Mouse (Mus musculus) liver, embryonic 14.5 days (tissue): ENCODE measurements at regions not wholly inside any gene's neighbourhood (a gene's known extent, or its start where the extent isn't known, plus 50 kb on each side); places are given as distances from the start of the nearest gene placed in this dataset.

Experiments
- CTCF ChIP-seq: IDR thresholded peaks from 2 replicates; pipeline ENCODE4 v1.5.1; 2016; ENCODE audit warnings: antibody characterized with exemption, low read depth, control low read depth
- EP300 ChIP-seq: IDR thresholded peaks from 2 replicates; pipeline ENCODE4 v1.6.1; 2016; ENCODE audit warnings: antibody characterized with exemption, low read depth

DNA sequence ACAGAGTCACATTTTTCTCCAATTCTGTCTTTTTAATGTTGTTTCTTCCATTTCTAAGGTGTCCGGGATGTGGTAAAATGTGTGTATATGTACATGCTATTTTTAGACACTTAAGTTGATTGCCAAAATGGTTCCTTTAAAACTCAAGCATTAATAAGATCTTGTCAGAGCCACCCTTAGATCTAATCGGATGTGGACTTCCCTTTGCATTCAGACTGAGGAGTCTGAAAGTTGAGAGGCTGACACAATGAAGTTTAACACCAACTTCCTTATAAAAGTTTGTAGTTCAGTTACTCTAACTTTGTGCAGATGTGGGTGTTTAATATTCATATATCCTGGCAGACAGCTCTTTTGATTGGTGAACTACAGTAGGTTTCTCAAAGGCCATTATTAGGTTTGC is 282.1 kb downstream of the Mterf1b start:
- no peak for TF ChIP-seq CTCF
- no peak for TF ChIP-seq EP300
